Mouse (Mus musculus): ENCODE measurements around the gene Cdkal1. TPM values are rescaled to one million over a fixed set of nuclear protein-coding genes. Genes with fewer than 3 reads are reported as not detected.

Gene Cdkal1
- polyA plus RNA-seq, 2 experiments = 2.0 to 7.7 TPM

DNA sequence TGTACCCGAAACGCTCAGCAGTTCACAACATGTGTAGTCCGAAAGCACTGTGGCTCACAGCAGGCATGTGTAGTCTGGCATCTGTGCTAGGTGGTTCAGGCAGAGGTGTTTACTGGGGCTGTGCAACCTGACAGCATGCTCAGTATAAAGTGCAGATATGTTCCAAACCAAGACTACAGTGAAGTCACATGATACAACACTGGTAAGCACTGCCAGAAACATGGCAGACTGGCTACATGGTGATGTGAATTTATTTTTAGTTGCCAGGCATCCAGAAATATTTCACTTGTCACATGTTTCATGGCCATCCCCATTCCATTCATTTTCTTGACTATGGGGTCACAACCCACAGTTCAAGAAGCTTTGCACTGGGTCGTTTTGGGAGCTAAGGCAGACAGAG is 138.9 kb downstream of the Cdkal1 start:
- Histone ChIP-seq H3K4me1 (replicated peaks; ENCODE audit: control insufficient read depth in 2 of 2, insufficient read depth in 2 of 2, low read length in 1 of 2) (no peaks in the 10 kb centered on the region), H3K27me3 (ENCODE audit: control insufficient read depth, insufficient read depth, low read length) (no peaks in the 10 kb centered on the region), H3K9ac (replicated peaks) (no peak overlapping the region), H3K36me3 (replicated peaks; ENCODE audit: control insufficient read depth, insufficient read depth, low read depth) (no peaks in the 10 kb centered on the region), H3K4me2 (ENCODE audit: low read depth) (no peak overlapping the region), H3K9me3 (ENCODE audit: control insufficient read depth, low read length) (no peaks in the 10 kb centered on the region), H3K27ac (no peak overlapping the region), H3K4me3 (ENCODE audit: insufficient read depth in 1 of 2, low read depth in 2 of 2, low read length in 2 of 2) (no peak overlapping the region)
- no peak for ATAC-seq (ENCODE audit: insufficient read depth)
- no peak for DNase-seq (ENCODE audit: low read depth in 3 of 3, low spot score in 3 of 3)
- TF ChIP-seq EP300 (IDR thresholded peaks at IDR 0.05; ENCODE audit: low read depth) = no peak
- no peak for TF ChIP-seq CTCF (IDR thresholded peaks at IDR 0.05; ENCODE audit: low read depth)
- 62% methylated on average over 4 of the region's 4 CpGs for WGBS (ENCODE audit: insufficient replicate concordance)

GRCm38 (mm10) chr13:29715241-29715841 is 140.1 kb downstream of the Cdkal1 start:
- Histone ChIP-seq H3K4me2 (ENCODE audit: low read depth) (no peak overlapping the region), H3K36me3 (replicated peaks; ENCODE audit: control insufficient read depth, insufficient read depth, low read depth) (no peaks in the 10 kb centered on the region), H3K4me1 (replicated peaks; ENCODE audit: control insufficient read depth in 2 of 2, insufficient read depth in 2 of 2, low read length in 1 of 2) (no peaks in the 10 kb centered on the region), H3K9ac (replicated peaks) (no peak overlapping the region), H3K4me3 (ENCODE audit: insufficient read depth in 1 of 2, low read depth in 2 of 2, low read length in 2 of 2) (no peak overlapping the region), H3K27me3 (ENCODE audit: control insufficient read depth, insufficient read depth, low read length) (no peaks in the 10 kb centered on the region), H3K9me3 (ENCODE audit: control insufficient read depth, low read length) (no peaks in the 10 kb centered on the region), H3K27ac (no peak overlapping the region)
- WGBS (ENCODE audit: insufficient replicate concordance) = 67% methylated on average over 3 of the region's 3 CpGs
- TF ChIP-seq EP300 (IDR thresholded peaks at IDR 0.05; ENCODE audit: low read depth) = no peak
- no peak for TF ChIP-seq CTCF (IDR thresholded peaks at IDR 0.05; ENCODE audit: low read depth)
- DNase-seq (ENCODE audit: low read depth in 3 of 3, low spot score in 3 of 3) (no peak), ATAC-seq (ENCODE audit: insufficient read depth) (no peak)

DNA sequence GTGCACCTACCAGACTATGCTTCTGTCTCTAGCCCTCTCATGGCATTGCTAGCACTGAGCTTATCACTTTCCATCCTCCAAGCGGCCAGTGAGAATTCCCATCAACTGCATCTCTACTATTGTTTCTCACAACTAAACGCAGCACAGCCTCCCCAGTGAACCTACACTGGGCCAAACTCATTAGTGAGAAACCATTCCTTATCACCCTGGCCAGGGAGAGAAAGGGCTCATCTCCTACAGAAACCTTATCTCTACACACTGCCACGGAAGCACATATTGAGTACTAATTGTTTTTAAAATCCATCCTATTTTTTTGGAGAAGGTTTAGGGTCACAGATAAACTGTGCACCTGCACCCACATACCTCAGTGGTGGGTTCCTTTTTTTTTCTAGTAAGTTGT is 147.9 kb downstream of the Cdkal1 start:
- no peak overlapping the region for H3K4me2 ChIP-seq (ENCODE audit: low read depth)
- H3K36me3 ChIP-seq (replicated peaks; ENCODE audit: control insufficient read depth, insufficient read depth, low read depth) = no peaks in the 10 kb centered on the region
- 24% methylated on average over 3 of the region's 3 CpGs for WGBS (ENCODE audit: insufficient replicate concordance)
- H3K27ac ChIP-seq = no peak overlapping the region
- H3K27me3 ChIP-seq (ENCODE audit: control insufficient read depth, insufficient read depth, low read length) = no peaks in the 10 kb centered on the region
- 0 out of 2 replicates have a peak, but pooled peaks have one; percentile 10 for TF ChIP-seq EP300 (IDR thresholded peaks at IDR 0.05; ENCODE audit: low read depth)
- TF ChIP-seq CTCF (IDR thresholded peaks at IDR 0.05; ENCODE audit: low read depth) = no peak
- H3K9ac ChIP-seq (replicated peaks) = no peak overlapping the region
- DNase-seq (ENCODE audit: low read depth in 3 of 3, low spot score in 3 of 3) (peak in 1 of 3 experiments; percentile 12), ATAC-seq (ENCODE audit: insufficient read depth) (no peak)
- H3K4me3 ChIP-seq (ENCODE audit: insufficient read depth in 1 of 2, low read depth in 2 of 2, low read length in 2 of 2) = no peak overlapping the region
- peaks cover 0 to 3% of the 10 kb centered on the region in 2 experiments; a peak in 2 of 4 replicates for H3K4me1 ChIP-seq (replicated peaks; ENCODE audit: control insufficient read depth in 2 of 2, insufficient read depth in 2 of 2, low read length in 1 of 2)
- no peaks in the 10 kb centered on the region for H3K9me3 ChIP-seq (ENCODE audit: control insufficient read depth, low read length)

DNA sequence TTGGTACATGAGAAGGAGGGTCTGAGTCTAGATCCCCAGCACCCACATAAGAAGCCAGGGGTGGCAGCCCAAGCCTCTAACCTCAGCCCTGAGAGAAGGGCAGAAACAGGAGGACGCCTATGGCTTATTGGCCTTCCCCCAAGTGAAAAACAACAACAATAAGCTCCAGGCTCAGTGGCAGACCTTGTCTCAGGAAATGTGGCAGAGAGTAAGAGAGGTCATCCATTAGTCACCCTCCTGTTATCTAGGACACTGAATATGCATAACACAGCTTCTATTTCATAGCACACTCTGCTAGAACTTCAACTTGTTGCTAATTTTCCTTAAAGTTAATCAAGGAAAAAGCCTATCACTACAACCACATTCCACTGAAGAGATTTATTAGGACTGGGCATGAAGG is 154.1 kb downstream of the Cdkal1 start:
- Histone ChIP-seq H3K4me3 (ENCODE audit: insufficient read depth in 1 of 2, low read depth in 2 of 2, low read length in 2 of 2) (no peak overlapping the region), H3K27ac (no peak overlapping the region), H3K9ac (replicated peaks) (no peak overlapping the region), H3K4me2 (ENCODE audit: low read depth) (no peak overlapping the region), H3K9me3 (ENCODE audit: control insufficient read depth, low read length) (no peaks in the 10 kb centered on the region), H3K27me3 (ENCODE audit: control insufficient read depth, insufficient read depth, low read length) (no peaks in the 10 kb centered on the region), H3K4me1 (replicated peaks; ENCODE audit: control insufficient read depth in 2 of 2, insufficient read depth in 2 of 2, low read length in 1 of 2) (no peaks in the 10 kb centered on the region; a peak in 1 of 4 replicates), H3K36me3 (replicated peaks; ENCODE audit: control insufficient read depth, insufficient read depth, low read depth) (no peaks in the 10 kb centered on the region)
- TF ChIP-seq EP300 (IDR thresholded peaks at IDR 0.05; ENCODE audit: low read depth) (no peak), CTCF (IDR thresholded peaks at IDR 0.05; ENCODE audit: low read depth) (no peak)
- DNase-seq (ENCODE audit: low read depth in 3 of 3, low spot score in 3 of 3) = no peak
- WGBS (ENCODE audit: insufficient replicate concordance) = 42% methylated on average over 1 of the region's 1 CpGs
- ATAC-seq (ENCODE audit: insufficient read depth) = no peak

- no peaks in the 10 kb centered on the region for H3K9me3 ChIP-seq (ENCODE audit: control insufficient read depth, low read length)
- WGBS (ENCODE audit: insufficient replicate concordance) = 64% methylated on average over 5 of the region's 5 CpGs
- H3K36me3 ChIP-seq (replicated peaks; ENCODE audit: control insufficient read depth, insufficient read depth, low read depth) = no peaks in the 10 kb centered on the region
- TF ChIP-seq CTCF (IDR thresholded peaks at IDR 0.05; ENCODE audit: low read depth) (no peak), EP300 (IDR thresholded peaks at IDR 0.05; ENCODE audit: low read depth) (no peak)
- H3K4me1 ChIP-seq (replicated peaks; ENCODE audit: control insufficient read depth in 2 of 2, insufficient read depth in 2 of 2, low read length in 1 of 2) = no peaks in the 10 kb centered on the region; a peak in 1 of 4 replicates
- no peak overlapping the region for H3K9ac ChIP-seq (replicated peaks)
- ATAC-seq (ENCODE audit: insufficient read depth) (no peak), DNase-seq (ENCODE audit: low read depth in 3 of 3, low spot score in 3 of 3) (no peak)
- no peak overlapping the region for H3K27ac ChIP-seq
- no peak overlapping the region for H3K4me3 ChIP-seq (ENCODE audit: insufficient read depth in 1 of 2, low read depth in 2 of 2, low read length in 2 of 2)
- no peak overlapping the region for H3K4me2 ChIP-seq (ENCODE audit: low read depth)
- no peaks in the 10 kb centered on the region for H3K27me3 ChIP-seq (ENCODE audit: control insufficient read depth, insufficient read depth, low read length)
Observed at GRCm38 (mm10) chr13:29699896-29700295, 155.6 kb downstream of the Cdkal1 start.

All from liver, embryonic 14.5 days (tissue).